14 mouse cellular contexts compared by ENCODE assay signal in the genomic region with DNA sequence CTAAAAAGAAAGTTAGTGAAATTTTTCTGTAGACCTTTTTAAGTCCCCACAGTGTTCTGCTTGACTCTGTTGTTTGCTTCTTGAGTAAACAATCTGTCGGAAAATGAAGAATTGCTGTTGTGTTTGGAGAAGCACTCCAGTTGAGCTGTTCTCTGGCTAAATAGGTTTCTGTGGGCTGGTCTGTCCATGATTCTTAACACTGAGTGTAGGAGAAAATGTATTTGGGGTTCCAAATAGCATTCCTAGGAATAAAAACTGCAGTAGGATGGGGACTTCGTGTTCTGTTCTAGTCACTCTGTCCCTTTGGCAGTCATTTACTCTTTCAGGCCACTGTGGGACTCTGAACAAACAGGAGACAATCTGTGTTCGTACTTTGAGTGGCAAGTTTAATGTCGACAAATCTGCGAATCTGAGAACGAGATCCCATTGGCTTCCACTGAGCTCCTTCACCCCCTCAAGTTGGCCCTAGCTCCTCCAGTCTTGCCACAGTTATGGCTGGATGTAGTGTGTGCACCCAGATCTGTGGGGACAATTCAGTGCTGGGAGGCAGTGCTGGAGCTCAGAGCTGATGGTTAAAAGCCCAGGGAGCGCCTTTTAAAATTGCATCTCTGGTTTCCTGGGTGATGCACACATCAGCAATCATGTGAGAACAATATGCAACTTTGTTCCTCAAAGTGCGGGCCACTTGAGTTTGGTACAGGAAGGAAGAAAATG.
A peak's percentile ranks its signal among the peaks of the same experiment; 100 is the strongest.
DNase-seq lines count a peak whose midpoint lies in the region; ATAC-seq lines count a peak whose summit lies in the region.
"Had no signal": no experiment of that assay in that cellular context is flagged by ENCODE, and none has a peak within 500 bp of the region (broad histone marks: within the 10 kb centered on the region; RNA-seq: fewer than 3 reads in every experiment).

No protein-coding gene starts in this region.

- 72% methylated on average over 8 of the region's 8 CpGs for WGBS in hindbrain, embryonic 14.5 days
- WGBS in hindbrain, embryonic 12.5 days = 73% methylated on average over 8 of the region's 8 CpGs

- no peaks in the 10 kb centered on the region for H3K9me3 ChIP-seq in hindbrain, embryonic 14.5 days (ENCODE audit: control insufficient read depth, low read length)
- no peaks in the 10 kb centered on the region for H3K9me3 ChIP-seq in hindbrain, embryonic 12.5 days (replicated peaks)
- H3K9me3 ChIP-seq: heart, embryonic 12.5 days had no signal

- H3K4me2 ChIP-seq in hindbrain, embryonic 14.5 days (replicated peaks) = no peak overlapping the region
- no peak overlapping the region for H3K4me2 ChIP-seq in hindbrain, embryonic 12.5 days (replicated peaks)
- H3K4me2 ChIP-seq: heart, embryonic 12.5 days had no signal

- no peak overlapping the region for H3K27ac ChIP-seq in hindbrain, embryonic 14.5 days
- H3K27ac ChIP-seq in hindbrain, embryonic 12.5 days = no peak overlapping the region
- H3K27ac ChIP-seq: gastrocnemius, adult 2 months had no signal

- no peaks in the 10 kb centered on the region for H3K36me3 ChIP-seq in hindbrain, embryonic 14.5 days (replicated peaks; ENCODE audit: control insufficient read depth, insufficient read depth)
- H3K36me3 ChIP-seq in hindbrain, embryonic 12.5 days = no peaks in the 10 kb centered on the region
- H3K36me3 ChIP-seq: heart, embryonic 12.5 days had no signal

- no peaks in the 10 kb centered on the region for H3K27me3 ChIP-seq in hindbrain, embryonic 14.5 days (ENCODE audit: control insufficient read depth, insufficient read depth, low read length)
- H3K27me3 ChIP-seq in hindbrain, embryonic 12.5 days = no peaks in the 10 kb centered on the region
- H3K27me3 ChIP-seq: heart, embryonic 12.5 days had no signal

- no peak overlapping the region for H3K9ac ChIP-seq in hindbrain, embryonic 14.5 days
- H3K9ac ChIP-seq in hindbrain, embryonic 12.5 days = no peak overlapping the region
- H3K9ac ChIP-seq: heart, embryonic 12.5 days had no signal

- H3K4me1 ChIP-seq in hindbrain, embryonic 14.5 days (replicated peaks; ENCODE audit: control insufficient read depth, insufficient read depth, low read length) = 0 out of 2 replicates have a peak, but pooled peaks cover 4% of the 10 kb centered on the region
- H3K4me1 ChIP-seq in hindbrain, embryonic 12.5 days = no peaks in the 10 kb centered on the region
- H3K4me1 ChIP-seq: heart, embryonic 12.5 days had no signal

- no peak for DNase-seq in hindbrain, embryonic 14.5 days (ENCODE audit: low spot score)
- peak; percentile 46 for DNase-seq in right cerebral cortex, adult 18-20 months
- DNase-seq in right cerebral cortex, postnatal 4 days = no peak
- DNase-seq in left cerebral cortex, postnatal 36 days (ENCODE audit: low spot score in 2 of 2) = peak; percentile 14 to 22
- no peak for DNase-seq in heart, postnatal 10 days
- DNase-seq in kidney, postnatal 4 days = no peak
- DNase-seq in heart, adult 11 months = no peak
- DNase-seq: cerebellum, postnatal 14 days; gastrocnemius, adult 2 months; kidney, postnatal 25 days; liver had no signal

- intact Hi-C loops in left cerebral cortex, postnatal 36 days (cut with DNase I) = no loop called here
- intact Hi-C loops in heart, postnatal 10 days (cut with DNase I) = no loop called here

- no peak overlapping the region for H3K4me3 ChIP-seq in hindbrain, embryonic 14.5 days (replicated peaks; ENCODE audit: low read length)
- no peak overlapping the region for H3K4me3 ChIP-seq in hindbrain, embryonic 12.5 days
- H3K4me3 ChIP-seq: gastrocnemius, adult 2 months; heart, embryonic 12.5 days had no signal

- ATAC-seq in hindbrain, embryonic 14.5 days (ENCODE audit: low FRiP score) = peak; percentile 55; the same call in 1 of the 2 replicates
- no peak for ATAC-seq in hindbrain, embryonic 12.5 days (ENCODE audit: low FRiP score)
- ATAC-seq: inflammation-experienced regulatory T-cells, adult 6 months had no signal

Comparison
In these comparisons a context has a peak if more than half of its experiments do, and no peak if none do; other contexts are left out.
1. DNase-seq: peak in right cerebral cortex, adult 18-20 months (single experiment) and left cerebral cortex, postnatal 36 days (2 of 2); none in hindbrain, embryonic 14.5 days (single experiment), right cerebral cortex, postnatal 4 days (single experiment), heart, postnatal 10 days (0 of 2), kidney, postnatal 4 days (0 of 2) and heart, adult 11 months (single experiment).